ENCODE assay signal across 9 mouse cellular contexts in genomic region chr12:67222221-67223025, GRCm38 (mm10). TPM values are rescaled to one million over a fixed set of nuclear protein-coding genes. Genes with fewer than 3 reads are reported as not detected.
DNase-seq lines count a peak whose midpoint lies in the region; ATAC-seq and TF ChIP-seq lines count a peak whose summit lies in the region.
"Had no signal": no experiment of that assay in that cellular context is flagged by ENCODE, and none has a peak within 500 bp of the region (broad histone marks: within the 10 kb centered on the region; RNA-seq: fewer than 3 reads in every experiment).

Mdga2 (minus strand) TSS chr12:67222549.

- 0 out of 2 replicates have a peak, but pooled peaks have one; percentile 14 for ATAC-seq in heart, embryonic 15.5 days (replicated peaks; ENCODE audit: insufficient number of reproducible peaks, insufficient read depth, low FRiP score, low read depth)
- peak; percentile 59; the same call in 1 of the 2 replicates for ATAC-seq in stomach, embryonic 16.5 days (ENCODE audit: insufficient read depth, low FRiP score)

- H3K9ac ChIP-seq in ES-Bruce4 (ENCODE audit: low read depth, poor library complexity, severe bottlenecking) = peak within 1 kb of the TSS; percentile 16; the same call in 1 of the 2 replicates
- H3K9ac ChIP-seq in heart, embryonic 15.5 days = peak within 1 kb of the TSS; percentile 44
- H3K9ac ChIP-seq in stomach, embryonic 16.5 days (ENCODE audit: low read length) = peak within 1 kb of the TSS; percentile 65

- TF ChIP-seq EP300 in ES-Bruce4 (IDR thresholded peaks at IDR 0.05; ENCODE audit: insufficient read depth, low read depth, low read length) = no peak

- TF ChIP-seq CTCF in ES-Bruce4 (IDR thresholded peaks at IDR 0.05; ENCODE audit: low read depth, low read length) = no peak

- no peaks in the 10 kb centered on the region for H3K9me3 ChIP-seq in ES-Bruce4 (replicated peaks; ENCODE audit: control insufficient read depth, insufficient read depth, low read length, poor library complexity, severe bottlenecking)
- no peaks in the 10 kb centered on the region for H3K9me3 ChIP-seq in embryonic facial prominence, embryonic 10.5 days
- H3K9me3 ChIP-seq in heart, embryonic 15.5 days (replicated peaks) = no peaks in the 10 kb centered on the region
- H3K9me3 ChIP-seq in stomach, embryonic 16.5 days (replicated peaks; ENCODE audit: control insufficient read depth, low read length) = no peaks in the 10 kb centered on the region

- peak within 1 kb of the TSS; percentile 74 for H3K4me3 ChIP-seq in ES-Bruce4 (ENCODE audit: low read depth, low read length)
- H3K4me3 ChIP-seq in embryonic facial prominence, embryonic 10.5 days = peak within 1 kb of the TSS; percentile 77
- H3K4me3 ChIP-seq in heart, embryonic 15.5 days = peak within 1 kb of the TSS; percentile 56
- H3K4me3 ChIP-seq in stomach, embryonic 16.5 days (replicated peaks; ENCODE audit: low read length) = peak within 1 kb of the TSS; percentile 61
- H3K4me3 ChIP-seq: erythroblast, embryonic 14.5 days had no signal

- TF ChIP-seq POLR2A in ES-Bruce4 (IDR thresholded peaks at IDR 0.05; ENCODE audit: insufficient read depth, low read length) = no peak

- WGBS in embryonic facial prominence, embryonic 10.5 days = 1% methylated on average over 61 of the region's 61 CpGs
- under 1% methylated on average over 61 of the region's 61 CpGs for WGBS in heart, embryonic 15.5 days
- WGBS in stomach, embryonic 16.5 days = under 1% methylated on average over 61 of the region's 61 CpGs

- peak within 1 kb of the TSS; percentile 97 for H3K4me2 ChIP-seq in heart, embryonic 15.5 days
- H3K4me2 ChIP-seq in stomach, embryonic 16.5 days (ENCODE audit: low read depth, low read length) = peak within 1 kb of the TSS; percentile 99

- no peaks in the 10 kb centered on the region for H3K4me1 ChIP-seq in ES-Bruce4 (ENCODE audit: control insufficient read depth, insufficient read depth, low read length)
- H3K4me1 ChIP-seq in embryonic facial prominence, embryonic 10.5 days = peaks cover 38% of the 10 kb centered on the region
- peaks cover 25% of the 10 kb centered on the region for H3K4me1 ChIP-seq in heart, embryonic 15.5 days (replicated peaks)
- H3K4me1 ChIP-seq in stomach, embryonic 16.5 days (ENCODE audit: control insufficient read depth, insufficient read depth, low read length) = peaks cover 6% of the 10 kb centered on the region; the same call in 1 of the 2 replicates

- no peaks in the 10 kb centered on the region for H3K36me3 ChIP-seq in ES-Bruce4 (ENCODE audit: control insufficient read depth, insufficient read depth, low read length, poor library complexity, severe bottlenecking)
- H3K36me3 ChIP-seq in embryonic facial prominence, embryonic 10.5 days (replicated peaks) = no peaks in the 10 kb centered on the region
- no peaks in the 10 kb centered on the region for H3K36me3 ChIP-seq in heart, embryonic 15.5 days
- no peaks in the 10 kb centered on the region for H3K36me3 ChIP-seq in stomach, embryonic 16.5 days (ENCODE audit: control insufficient read depth, insufficient read depth, low read length)

- H3K27me3 ChIP-seq in ES-Bruce4 (ENCODE audit: control insufficient read depth, insufficient read depth, low read length, poor library complexity, severe bottlenecking) = peaks cover 20% of the 10 kb centered on the region
- H3K27me3 ChIP-seq in embryonic facial prominence, embryonic 10.5 days (replicated peaks; ENCODE audit: low read depth, poor library complexity, severe bottlenecking) = peaks cover 74% of the 10 kb centered on the region
- peaks cover 55% of the 10 kb centered on the region for H3K27me3 ChIP-seq in heart, embryonic 15.5 days
- H3K27me3 ChIP-seq in stomach, embryonic 16.5 days (ENCODE audit: control insufficient read depth, insufficient read depth, low read length) = peaks cover 22% of the 10 kb centered on the region

- peak; percentile 60 for DNase-seq in ZHBTc4 (ENCODE audit: low read depth, low spot score)
- peak; percentile 72 for DNase-seq in embryonic facial prominence, embryonic 10.5 days (ENCODE audit: low spot score)
- peak in 1 of 2 experiments; percentile 68 for DNase-seq in layer of hippocampus, postnatal 10 days (ENCODE audit: low spot score in 2 of 2)
- DNase-seq in mesoderm, embryonic 11.5 days (ENCODE audit: low read depth, low spot score) = peak; percentile 61
- DNase-seq in urinary bladder, postnatal 14 days (ENCODE audit: low spot score) = no peak

- no peak within 1 kb of the TSS for H3K27ac ChIP-seq in ES-Bruce4 (ENCODE audit: insufficient read depth, low read length)
- H3K27ac ChIP-seq in embryonic facial prominence, embryonic 10.5 days (replicated peaks) = peak within 1 kb of the TSS; percentile 82
- H3K27ac ChIP-seq in heart, embryonic 15.5 days = no peak within 1 kb of the TSS
- no peak within 1 kb of the TSS for H3K27ac ChIP-seq in stomach, embryonic 16.5 days (ENCODE audit: low read length)

RNA-seq across cellular contexts. Expression of gene Mdga2, which starts in this region (rescaled TPM):
- polyA plus RNA-seq in ES-Bruce4 (2011; ENCODE audit: insufficient read depth, insufficient read length, low read depth, missing spikeins) = 0.15 TPM in 1 of 2 replicates, not detected in the other
- 1.1 and 2.5 TPM in 2 replicates for polyA plus RNA-seq in embryonic facial prominence, embryonic 10.5 days (2016; fragmentation: Nextera tagmentation; extraction: Ambion mirVana)
- 0.39 and 0.49 TPM in 2 replicates for polyA plus RNA-seq in heart, embryonic 15.5 days (2015; fragmentation: Nextera tagmentation; extraction: Ambion mirVana)
- 10 to 100 TPM; 61.0 to 71.6 TPM for total RNA-seq in layer of hippocampus, postnatal 10 days (2021)
- 1.2 and 1.3 TPM in 2 replicates for polyA plus RNA-seq in stomach, embryonic 16.5 days (2015; fragmentation: Nextera tagmentation; extraction: Ambion mirVana)
- polyA plus RNA-seq: erythroblast, embryonic 14.5 days had no signal

Comparison
In these comparisons a context has a peak if more than half of its experiments do, and no peak if none do; other contexts are left out.
1. Peak in ATAC-seq, H3K4me3 ChIP-seq, H3K9ac ChIP-seq and H3K4me2 ChIP-seq in heart, embryonic 15.5 days; RNA of the gene not detected or under 1 TPM.